Mouse (Mus musculus) CH12.LX (cell line): ENCODE measurements at regions not wholly inside any gene's neighbourhood (a gene's known extent, or its start where the extent isn't known, plus 50 kb on each side); places are given as distances from the start of the nearest gene placed in this dataset.

Experiments used
- DNase-seq: peaks from one replicate; pipeline ENCODE4 v3.0.0-alpha.2; 2013; ENCODE audit errors: extremely low read depth
- H3K27ac ChIP-seq: 2 replicates; pipeline ENCODE4 v1.5.1; 2012; ENCODE audit warnings: low read depth, mild to moderate bottlenecking, control low read depth, moderate library complexity; ENCODE audit not compliant: insufficient read depth
- H3K27me3 ChIP-seq: replicated peaks from 2 replicates; pipeline ENCODE3; 2012; ENCODE audit warnings: inconsistent platforms
- H3K36me3 ChIP-seq, 2 experiments: replicated peaks in 1 of 2; 2 replicates each; pipeline versions ENCODE3 to v1.6.1; 2012; ENCODE audit warnings: inconsistent platforms in 1 of 2, low read length in 1 of 2, mild to moderate bottlenecking in 1 of 2, mixed read lengths in 1 of 2, moderate library complexity in 1 of 2; ENCODE audit not compliant: control insufficient read depth in 1 of 2, insufficient read depth in 1 of 2
- H3K4me1 ChIP-seq, 2 experiments: 2 replicates each; pipeline ENCODE4 v1.6.1; 2012; ENCODE audit warnings: inconsistent platforms in 1 of 2, moderate library complexity in 1 of 2; ENCODE audit not compliant: insufficient read depth in 2 of 2, control insufficient read depth in 1 of 2
- H3K4me2 ChIP-seq: 2 replicates; pipeline ENCODE4 v1.6.1; 2012; ENCODE audit warnings: low read depth, mild to moderate bottlenecking, control low read depth; ENCODE audit not compliant: poor library complexity, insufficient read depth, severe bottlenecking
- H3K4me3 ChIP-seq, 3 experiments: fragments of 150-350 bp in 1 of 3; sonication (generic) in 1 of 3; replicated peaks in 1 of 3; 2 replicates each; pipeline versions ENCODE3 to v1.5.1; 2011 to 2012; ENCODE audit warnings: low read depth in 2 of 3, low read length in 2 of 3, mild to moderate bottlenecking in 2 of 3, moderate library complexity in 2 of 3, control low read depth in 1 of 3, improper control_type of control experiment in 1 of 3, inconsistent platforms in 1 of 3, mixed read lengths in 1 of 3; ENCODE audit not compliant: poor library complexity in 1 of 3
- H3K79me2 ChIP-seq: replicated peaks from 2 replicates; pipeline ENCODE4 v1.6.1; 2012; ENCODE audit warnings: mild to moderate bottlenecking, moderate library complexity; ENCODE audit not compliant: control insufficient read depth, poor library complexity, insufficient read depth, severe bottlenecking; ENCODE audit errors: extremely low read depth
- H3K9ac ChIP-seq: 2 replicates; pipeline ENCODE4 v1.6.1; 2012; ENCODE audit warnings: low read depth, mild to moderate bottlenecking, control low read depth, moderate library complexity; ENCODE audit not compliant: insufficient read depth
- H3K9me3 ChIP-seq: replicated peaks from 2 replicates; pipeline ENCODE3; 2012; ENCODE audit warnings: low read length, inconsistent platforms, mixed read lengths
- BHLHE40 ChIP-seq: IDR thresholded peaks from 2 replicates; pipeline ENCODE4 v1.6.1; 2011; ENCODE audit warnings: mild to moderate bottlenecking, low read depth, low read length, improper control_type of control experiment
- EP300 ChIP-seq: IDR thresholded peaks from 2 replicates; pipeline ENCODE4 v1.6.1; 2011; ENCODE audit warnings: low read length, improper control_type of control experiment
- MAFK ChIP-seq: IDR thresholded peaks from 2 replicates; pipeline ENCODE4 v1.6.1; 2011; ENCODE audit warnings: low read length, improper control_type of control experiment; ENCODE audit not compliant: insufficient replicate concordance
- NRF1 ChIP-seq: IDR thresholded peaks from 2 replicates; pipeline ENCODE4 v1.6.1; 2014; ENCODE audit warnings: low read depth, mild to moderate bottlenecking, inconsistent platforms, low read length, improper control_type of control experiment, moderate library complexity
- POLR2AphosphoS2 ChIP-seq: IDR thresholded peaks from 2 replicates; pipeline ENCODE4 v1.6.1; 2011; ENCODE audit warnings: low read depth, low read length, improper control_type of control experiment
- RAD21 ChIP-seq: IDR thresholded peaks from 2 replicates; pipeline ENCODE4 v1.6.1; 2011; ENCODE audit warnings: low read depth, mild to moderate bottlenecking, low read length, improper control_type of control experiment, moderate library complexity
- SIN3A ChIP-seq: IDR thresholded peaks from 2 replicates; pipeline ENCODE4 v1.6.1; 2012; ENCODE audit warnings: low read length, improper control_type of control experiment, inconsistent platforms
- TBP ChIP-seq: conservative IDR thresholded peaks from 2 replicates; pipeline ENCODE4 v1.6.1; 2011; ENCODE audit warnings: low read depth, low read length, improper control_type of control experiment
- UBTF ChIP-seq: IDR thresholded peaks from 2 replicates; pipeline ENCODE4 v1.6.1; 2012; ENCODE audit warnings: low read depth, mild to moderate bottlenecking, inconsistent platforms, low read length, improper control_type of control experiment, moderate library complexity
- ZC3H11A ChIP-seq: IDR thresholded peaks from 2 replicates; pipeline ENCODE4 v1.6.1; 2012; ENCODE audit warnings: low read depth, mild to moderate bottlenecking, inconsistent platforms, low read length, improper control_type of control experiment
- dilution Hi-C: fragments of 300-500 bp; cut with MboI; formaldehyde crosslinking; loops from 2 replicates; pipeline ENCODE4 v1.14.3; 2020; ENCODE audit warnings: low sequenced_read_pairs; ENCODE audit not compliant: extremely low pct_unique_long_range_greater_than_20kb, extremely low pct_ligation_motif_present
- in situ Hi-C: fragments of 300-500 bp; cut with MboI; formaldehyde crosslinking; loops from 3 replicates; pipeline ENCODE4 v1.14.3; 2019; ENCODE audit warnings: low sequenced_read_pairs, low pct_ligation_motif_present, low pct_unique_long_range_greater_than_20kb, mixed read lengths

DNA sequence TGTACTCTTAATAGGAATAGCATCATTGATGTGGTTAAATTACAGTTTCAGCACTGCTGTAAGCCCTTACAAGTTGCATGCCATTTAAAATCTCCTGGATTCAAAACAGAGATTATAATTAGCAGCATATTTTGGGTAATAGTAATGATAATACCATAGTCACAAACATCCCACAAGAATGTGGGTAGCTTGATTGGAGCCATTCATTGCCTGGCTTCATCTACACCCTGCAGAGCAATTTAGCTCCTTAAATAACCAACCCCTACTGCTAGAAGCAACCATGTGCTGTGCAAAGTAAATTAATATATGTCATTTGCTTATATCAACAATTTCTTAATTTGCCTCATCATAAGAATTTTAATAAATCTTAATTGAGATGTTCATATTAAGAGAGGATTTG, 984.1 kb downstream of the Fscb start:
- Histone ChIP-seq H3K4me1 (no peaks in the 10 kb centered on the region), H3K4me3 (no peak overlapping the region), H3K27me3 (no peaks in the 10 kb centered on the region), H3K79me2 (no peaks in the 10 kb centered on the region), H3K27ac (no peak overlapping the region), H3K9me3 (peaks cover 3% of the 10 kb centered on the region), H3K9ac (no peak overlapping the region), H3K36me3 (no peaks in the 10 kb centered on the region), H3K4me2 (no peak overlapping the region)
- no peak for DNase-seq
- in situ Hi-C loops (no loop called here), dilution Hi-C loops (no loop called here)
- TF ChIP-seq EP300 (no peak), RAD21 (no peak), UBTF (no peak), NRF1 (no peak), ZC3H11A (no peak), BHLHE40 (no peak)

- Histone ChIP-seq H3K79me2 (no peaks in the 10 kb centered on the region), H3K27me3 (no peaks in the 10 kb centered on the region), H3K4me1 (no peaks in the 10 kb centered on the region), H3K4me2 (no peak overlapping the region), H3K9ac (no peak overlapping the region), H3K36me3 (no peaks in the 10 kb centered on the region), H3K27ac (no peak overlapping the region), H3K4me3 (no peak overlapping the region), H3K9me3 (peaks cover 6% of the 10 kb centered on the region)
- dilution Hi-C loops: no loop called here
- in situ Hi-C loops: no loop called here
- no peak for TF ChIP-seq POLR2AphosphoS2
- DNase-seq: no peak
These were observed 990.4 kb downstream of the Fscb start for GRCm38 (mm10) chr12:63484087-63484486.

GRCm38 (mm10) chr12:63468936-63469335, 1005.6 kb downstream of the Fscb start:
- Histone ChIP-seq H3K4me1 (no peaks in the 10 kb centered on the region), H3K27ac (no peak overlapping the region), H3K4me3 (no peak overlapping the region), H3K27me3 (no peaks in the 10 kb centered on the region), H3K79me2 (no peaks in the 10 kb centered on the region), H3K9ac (no peak overlapping the region), H3K9me3 (peaks cover 4% of the 10 kb centered on the region), H3K4me2 (no peak overlapping the region), H3K36me3 (no peaks in the 10 kb centered on the region)
- no peak for TF ChIP-seq TBP
- no peak for TF ChIP-seq MAFK
- TF ChIP-seq SIN3A: no peak
- dilution Hi-C loops: no loop called here
- in situ Hi-C loops: no loop called here
- no peak for DNase-seq
